Mouse (Mus musculus) central nervous system, embryonic 11.5 days (tissue): Measurements from ENCODE around the gene Olfr1132. TPM values are rescaled to one million over a fixed set of nuclear protein-coding genes. Genes with fewer than 3 reads are reported as not detected.

Experiments used
- polyA plus RNA-seq: library from polyadenylated mRNA; depleted of rRNA; stranded (reverse); fragments of >200 nt; gene quantifications from 2 replicates; pipeline ENCODE4 v1.2.3, GENCODE M21; 2012; rRNA removed

Gene Olfr1132
- polyA plus RNA-seq, result not detected in 2 replicates

GRCm38 (mm10) chr2:87637435-87637834, at the start of gene Olfr1132:
Olfr1132 (minus strand) TSS chr2:87637535.

GRCm38 (mm10) chr2:87673564-87673963, 36.2 kb upstream of the Olfr1132 start, which contains the start of gene Olfr1135:
Olfr1135 (minus strand) TSS chr2:87673664.

GRCm38 (mm10) chr2:87658360-87658759, 21.0 kb upstream of the Olfr1132 start, which contains the start of gene Olfr1134:
Olfr1134 (minus strand) TSS chr2:87658460.

GRCm38 (mm10) chr2:87647274-87647673, 9.9 kb upstream of the Olfr1132 start, which contains the start of gene Olfr1133:
Olfr1133 (minus strand) TSS chr2:87647374.

GRCm38 (mm10) chr2:87626804-87627203, 10.5 kb downstream of the Olfr1132 start, which contains the start of gene Olfr1131:
Olfr1131 (plus strand) TSS chr2:87627104.

GRCm38 (mm10) chr2:87605912-87606311, 31.4 kb downstream of the Olfr1132 start, which contains the start of gene Olfr1130:
Olfr1130 (plus strand) TSS chr2:87606212.

Other genes with a start within 250 kb of the Olfr1132 start
- not detected in 2 replicates for gene Olfr1123, start 220.9 kb downstream of the Olfr1132 start, polyA plus RNA-seq
- not detected in 2 replicates for gene Olfr1124, start 207.3 kb downstream of the Olfr1132 start, polyA plus RNA-seq
- not detected in 2 replicates for gene Olfr1126, start 183.6 kb downstream of the Olfr1132 start, polyA plus RNA-seq
- gene Pramel7, start 140.4 kb downstream of the Olfr1132 start, polyA plus RNA-seq, result not detected in 2 replicates
- gene Pramel6, start 131.0 kb downstream of the Olfr1132 start, polyA plus RNA-seq, result not detected in 2 replicates
- not detected in 2 replicates for gene Olfr153, start 105.7 kb downstream of the Olfr1132 start, polyA plus RNA-seq
- not detected in 2 replicates for gene Olfr1128, start 92.0 kb downstream of the Olfr1132 start, polyA plus RNA-seq
- gene Olfr1129, start 63.6 kb downstream of the Olfr1132 start, polyA plus RNA-seq, result not detected in 2 replicates
- not detected in 2 replicates for gene Olfr1130, start 31.3 kb downstream of the Olfr1132 start, polyA plus RNA-seq
- gene Olfr1131, start 10.4 kb downstream of the Olfr1132 start, polyA plus RNA-seq, result not detected in 2 replicates
- gene Olfr1133, start 9.8 kb upstream of the Olfr1132 start, polyA plus RNA-seq, result not detected in 2 replicates
- gene Olfr1134, start 20.9 kb upstream of the Olfr1132 start, polyA plus RNA-seq, result not detected in 2 replicates
- gene Olfr1135, start 36.1 kb upstream of the Olfr1132 start, polyA plus RNA-seq, result not detected in 2 replicates
- gene Olfr1136, start 56.4 kb upstream of the Olfr1132 start, polyA plus RNA-seq, result not detected in 2 replicates
- gene Olfr1137, start 75.6 kb upstream of the Olfr1132 start, polyA plus RNA-seq, result not detected in 2 replicates
- not detected in 2 replicates for gene Olfr1138, start 102.4 kb upstream of the Olfr1132 start, polyA plus RNA-seq
- gene Olfr1140, start 106.2 kb upstream of the Olfr1132 start, polyA plus RNA-seq, result not detected in 2 replicates
- gene Olfr1141, start 116.5 kb upstream of the Olfr1132 start, polyA plus RNA-seq, result not detected in 2 replicates
- not detected in 2 replicates for gene Olfr152, start 141.9 kb upstream of the Olfr1132 start, polyA plus RNA-seq
- not detected in 2 replicates for gene Olfr1143, start 163.1 kb upstream of the Olfr1132 start, polyA plus RNA-seq
- not detected in 2 replicates for gene Olfr1145, start 172.3 kb upstream of the Olfr1132 start, polyA plus RNA-seq
- not detected in 2 replicates for gene Olfr1148, start 193.0 kb upstream of the Olfr1132 start, polyA plus RNA-seq
- not detected in 2 replicates for gene Olfr1150-ps1, start 206.5 kb upstream of the Olfr1132 start, polyA plus RNA-seq
- gene Olfr1151, start 218.3 kb upstream of the Olfr1132 start, polyA plus RNA-seq, result not detected in 2 replicates
- not detected in 2 replicates for gene Olfr1152, start 229.0 kb upstream of the Olfr1132 start, polyA plus RNA-seq